Comparison of ENCODE assay signal across 10 mouse cellular contexts in genomic region chr2:180170151-180170805, GRCm38 (mm10). TPM values are rescaled to one million over a fixed set of nuclear protein-coding genes. Genes with fewer than 3 reads are reported as not detected.
DNase-seq lines count a peak whose midpoint lies in the region; ATAC-seq lines count a peak whose summit lies in the region.
"Had no signal": no experiment of that assay in that cellular context is flagged by ENCODE, and none has a peak within 500 bp of the region (broad histone marks: within the 10 kb centered on the region; RNA-seq: fewer than 3 reads in every experiment).

No protein-coding gene starts in this region.

- H3K27ac ChIP-seq in kidney, embryonic 14.5 days (ENCODE audit: low read depth, low read length): no peak overlapping the region
- peak overlapping the region; percentile 68 for H3K27ac ChIP-seq in forebrain, embryonic 15.5 days (replicated peaks)
- H3K27ac ChIP-seq in liver, embryonic 16.5 days (ENCODE audit: low read length): no peak overlapping the region
- H3K27ac ChIP-seq: macrophage had no signal

- no peaks in the 10 kb centered on the region for H3K9me3 ChIP-seq in kidney, embryonic 14.5 days (ENCODE audit: control insufficient read depth, low read length)
- H3K9me3 ChIP-seq in forebrain, embryonic 15.5 days: no peaks in the 10 kb centered on the region
- H3K9me3 ChIP-seq in liver, embryonic 16.5 days (replicated peaks; ENCODE audit: control insufficient read depth, low read length): no peaks in the 10 kb centered on the region

- no peak overlapping the region for H3K9ac ChIP-seq in kidney, embryonic 14.5 days (ENCODE audit: low read depth, low read length)
- H3K9ac ChIP-seq in forebrain, embryonic 15.5 days (replicated peaks): no peak overlapping the region
- peak overlapping the region; percentile 59 for H3K9ac ChIP-seq in liver, embryonic 16.5 days (ENCODE audit: low read depth, low read length)

- H3K4me2 ChIP-seq in kidney, embryonic 14.5 days (replicated peaks; ENCODE audit: low read depth, low read length): peak overlapping the region; percentile 55
- no peak overlapping the region for H3K4me2 ChIP-seq in forebrain, embryonic 15.5 days (replicated peaks)
- peak overlapping the region; percentile 78; the same call in 1 of the 2 replicates for H3K4me2 ChIP-seq in liver, embryonic 16.5 days (ENCODE audit: low read depth, low read length)

- DNase-seq in kidney, postnatal 14 days: no peak
- peak; percentile 15 for DNase-seq in Muller cell, postnatal 12 days (ENCODE audit: inconsistent ontology term)
- DNase-seq in adrenal gland, postnatal 10 days: no peak
- DNase-seq in c-Kit-positive CD71-positive TER-119-positive erythroid progenitor cells, embryonic 14.5 days (ENCODE audit: low spot score): no peak
- no peak for DNase-seq in gastrocnemius, postnatal 36 days
- DNase-seq: kidney, adult 2 months had no signal

- H3K4me3 ChIP-seq in kidney, embryonic 14.5 days (ENCODE audit: low read length): 0 out of 2 replicates have a peak overlapping the region, but pooled peaks have one; percentile 62
- H3K4me3 ChIP-seq in forebrain, embryonic 15.5 days: no peak overlapping the region
- H3K4me3 ChIP-seq in liver, embryonic 16.5 days (ENCODE audit: low read depth, low read length): no peak overlapping the region

- intact Hi-C loops in gastrocnemius, postnatal 36 days (cut with DNase I): loop anchor here (5.0 kb wide), 1 partner anchor 53 kb away; the partner anchor contains the start of gene Osbpl2

- peaks cover 18% of the 10 kb centered on the region for H3K4me1 ChIP-seq in kidney, embryonic 14.5 days (ENCODE audit: control insufficient read depth, insufficient read depth, low read length)
- H3K4me1 ChIP-seq in forebrain, embryonic 15.5 days: peaks cover 24% of the 10 kb centered on the region
- H3K4me1 ChIP-seq in liver, embryonic 16.5 days (ENCODE audit: control insufficient read depth, low read depth, low read length): peaks cover 19% of the 10 kb centered on the region

- peaks cover 23% of the 10 kb centered on the region for H3K36me3 ChIP-seq in kidney, embryonic 14.5 days (ENCODE audit: control insufficient read depth, insufficient read depth, low read length)
- H3K36me3 ChIP-seq in forebrain, embryonic 15.5 days: peaks cover 14% of the 10 kb centered on the region
- peaks cover 7% of the 10 kb centered on the region for H3K36me3 ChIP-seq in liver, embryonic 16.5 days (ENCODE audit: control insufficient read depth, insufficient read depth)

- no peak for ATAC-seq in kidney, embryonic 14.5 days (ENCODE audit: low FRiP score, low TSS enrichment)
- ATAC-seq in forebrain, embryonic 15.5 days (replicated peaks): no peak
- no peak for ATAC-seq in liver, embryonic 16.5 days (ENCODE audit: low read depth)

- no peaks in the 10 kb centered on the region for H3K27me3 ChIP-seq in kidney, embryonic 14.5 days (ENCODE audit: control insufficient read depth, insufficient read depth, low read length)
- H3K27me3 ChIP-seq in forebrain, embryonic 15.5 days: no peaks in the 10 kb centered on the region
- H3K27me3 ChIP-seq in liver, embryonic 16.5 days (ENCODE audit: control insufficient read depth, insufficient read depth, low read depth, low read length): no peaks in the 10 kb centered on the region

- 89% methylated on average over 11 of the region's 11 CpGs for WGBS in kidney, embryonic 14.5 days
- WGBS in forebrain, embryonic 15.5 days: 71% methylated on average over 11 of the region's 11 CpGs
- WGBS in liver, embryonic 16.5 days (ENCODE audit: insufficient replicate concordance): 79% methylated on average over 11 of the region's 11 CpGs

RNA-seq across cellular contexts. Expression of gene Adrm1, which starts 1.0 kb away (rescaled TPM):
- polyA plus RNA-seq in kidney, embryonic 14.5 days (2014; fragmentation: Nextera tagmentation; extraction: Ambion mirVana): 159 and 160 TPM in 2 replicates
- polyA plus RNA-seq in forebrain, embryonic 15.5 days (2015; fragmentation: Nextera tagmentation; extraction: Ambion mirVana): 201 and 206 TPM in 2 replicates
- 91.4 and 96.6 TPM in 2 replicates for polyA plus RNA-seq in liver, embryonic 16.5 days (2015; fragmentation: Nextera tagmentation; extraction: Ambion mirVana)
- 100 to 1,000 TPM; 102 to 111 TPM for total RNA-seq in adrenal gland, postnatal 10 days (2021)
- 100 to 1,000 TPM in 1 of 2 experiments, 10 to 100 TPM in 1; 95.4 to 103 TPM for total RNA-seq in gastrocnemius, postnatal 36 days (2021)

RNA-seq across cellular contexts. Expression of gene Osbpl2, which starts 51.2 kb away (rescaled TPM):
- 18.4 and 34.4 TPM in 2 replicates for polyA plus RNA-seq in kidney, embryonic 14.5 days (2014; fragmentation: Nextera tagmentation; extraction: Ambion mirVana)
- polyA plus RNA-seq in forebrain, embryonic 15.5 days (2015; fragmentation: Nextera tagmentation; extraction: Ambion mirVana): 66.3 and 67.3 TPM in 2 replicates
- polyA plus RNA-seq in liver, embryonic 16.5 days (2015; fragmentation: Nextera tagmentation; extraction: Ambion mirVana): 8.7 and 10.2 TPM in 2 replicates
- 10 to 100 TPM; 30.2 to 34.0 TPM for total RNA-seq in adrenal gland, postnatal 10 days (2021)
- total RNA-seq in gastrocnemius, postnatal 36 days (2021): 10 to 100 TPM; 15.5 to 17.0 TPM

RNA-seq across cellular contexts. Expression of gene Lama5, which starts 55.4 kb away (rescaled TPM):
- polyA plus RNA-seq in kidney, embryonic 14.5 days (2014; fragmentation: Nextera tagmentation; extraction: Ambion mirVana): 43.1 and 54.1 TPM in 2 replicates
- 3.0 and 3.1 TPM in 2 replicates for polyA plus RNA-seq in forebrain, embryonic 15.5 days (2015; fragmentation: Nextera tagmentation; extraction: Ambion mirVana)
- 2.0 and 2.6 TPM in 2 replicates for polyA plus RNA-seq in liver, embryonic 16.5 days (2015; fragmentation: Nextera tagmentation; extraction: Ambion mirVana)
- total RNA-seq in adrenal gland, postnatal 10 days (2021): 10 to 100 TPM; 35.6 to 39.0 TPM
- 10 to 100 TPM in 1 of 2 experiments, 1 to 10 TPM in 1; 8.7 to 11.2 TPM for total RNA-seq in gastrocnemius, postnatal 36 days (2021)
- polyA plus RNA-seq: macrophage had no signal

Comparison
In these comparisons a context has a peak if more than half of its experiments do, and no peak if none do; other contexts are left out.
1. RNA of gene Lama5, which starts 55.4 kb away (polyA plus RNA-seq): 43.1 to 54.1 TPM in kidney, embryonic 14.5 days; 3.0 to 3.1 TPM in forebrain, embryonic 15.5 days and 2.0 to 2.6 TPM in liver, embryonic 16.5 days; every median in the first group is over 10 times any median in the second.